In the genomic region with DNA sequence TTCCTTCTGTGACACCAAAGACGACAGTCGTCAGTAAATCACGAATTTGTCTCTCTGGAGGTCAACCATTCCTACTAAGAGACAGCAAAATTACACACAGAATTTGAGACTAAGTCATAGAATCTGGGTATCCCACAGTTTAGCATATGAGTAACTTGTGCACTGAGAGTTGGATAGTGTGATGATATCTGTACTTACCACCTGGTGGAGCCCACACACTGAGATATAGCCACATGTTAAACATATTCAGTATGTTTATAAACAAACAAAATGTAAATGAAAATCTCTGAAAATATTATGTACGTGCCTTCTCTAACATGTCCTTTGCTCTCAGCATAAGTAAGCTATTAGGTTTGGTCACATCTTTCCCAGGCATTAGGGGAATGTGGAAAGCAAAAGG, we compare ENCODE assay signal across 19 mouse cellular contexts. TPM values are rescaled to one million over a fixed set of nuclear protein-coding genes. Genes with fewer than 3 reads are reported as not detected.
DNase-seq lines count a peak whose midpoint lies in the region; ATAC-seq and TF ChIP-seq lines count a peak whose summit lies in the region.
"Had no signal": no experiment of that assay in that cellular context is flagged by ENCODE, and none has a peak within 500 bp of the region (broad histone marks: within the 10 kb centered on the region; RNA-seq: fewer than 3 reads in every experiment).

No protein-coding gene starts in this region.

- H3K36me3 ChIP-seq in hindbrain, embryonic 15.5 days, result no peaks in the 10 kb centered on the region
- no peaks in the 10 kb centered on the region for H3K36me3 ChIP-seq in hindbrain, embryonic 11.5 days (ENCODE audit: control insufficient read depth, insufficient read depth, low read length)
- H3K36me3 ChIP-seq in midbrain, embryonic 16.5 days (ENCODE audit: control insufficient read depth, insufficient read depth, low read length), result no peaks in the 10 kb centered on the region
- H3K36me3 ChIP-seq in midbrain, embryonic 13.5 days, result no peaks in the 10 kb centered on the region
- no peaks in the 10 kb centered on the region for H3K36me3 ChIP-seq in midbrain, postnatal 0 days (ENCODE audit: insufficient read depth, low read length)
- no peaks in the 10 kb centered on the region for H3K36me3 ChIP-seq in kidney, embryonic 14.5 days (ENCODE audit: control insufficient read depth, insufficient read depth, low read length)
- H3K36me3 ChIP-seq: limb, embryonic 12.5 days; liver, embryonic 15.5 days had no signal

- WGBS in hindbrain, embryonic 15.5 days, result 81% methylated on average over 4 of the region's 4 CpGs
- 86% methylated on average over 4 of the region's 4 CpGs for WGBS in hindbrain, embryonic 11.5 days
- 85% methylated on average over 4 of the region's 4 CpGs for WGBS in midbrain, embryonic 16.5 days
- WGBS in midbrain, embryonic 13.5 days, result 86% methylated on average over 4 of the region's 4 CpGs
- 80% methylated on average over 4 of the region's 4 CpGs for WGBS in midbrain, postnatal 0 days
- 57% methylated on average over 4 of the region's 4 CpGs for WGBS in kidney, embryonic 14.5 days

- ATAC-seq in cerebellum, adult (ENCODE audit: insufficient number of reproducible peaks, low FRiP score, low TSS enrichment), result peak; percentile 61; the same call in 1 of the 2 replicates
- ATAC-seq in hindbrain, embryonic 15.5 days (ENCODE audit: low FRiP score, low read depth), result peak; percentile 73
- no peak for ATAC-seq in hindbrain, embryonic 11.5 days (ENCODE audit: low FRiP score)
- peak; percentile 64 for ATAC-seq in midbrain, embryonic 16.5 days
- no peak for ATAC-seq in midbrain, embryonic 13.5 days
- no peak for ATAC-seq in midbrain, postnatal 0 days (ENCODE audit: low FRiP score)
- ATAC-seq in kidney, embryonic 14.5 days (ENCODE audit: low FRiP score, low TSS enrichment), result no peak

- no peak overlapping the region for H3K9ac ChIP-seq in hindbrain, embryonic 15.5 days
- no peak overlapping the region for H3K9ac ChIP-seq in hindbrain, embryonic 11.5 days (ENCODE audit: low read depth, low read length)
- no peak overlapping the region for H3K9ac ChIP-seq in midbrain, embryonic 16.5 days (ENCODE audit: low read depth, low read length)
- no peak overlapping the region for H3K9ac ChIP-seq in midbrain, embryonic 13.5 days (replicated peaks)
- H3K9ac ChIP-seq in midbrain, postnatal 0 days (replicated peaks; ENCODE audit: low read length, poor library complexity, severe bottlenecking), result no peak overlapping the region
- no peak overlapping the region for H3K9ac ChIP-seq in kidney, embryonic 14.5 days (ENCODE audit: low read depth, low read length)
- H3K9ac ChIP-seq: limb, embryonic 12.5 days; liver, embryonic 15.5 days had no signal

- no peaks in the 10 kb centered on the region for H3K27me3 ChIP-seq in hindbrain, embryonic 15.5 days
- H3K27me3 ChIP-seq in hindbrain, embryonic 11.5 days (ENCODE audit: control insufficient read depth, insufficient read depth, low read length), result no peaks in the 10 kb centered on the region
- H3K27me3 ChIP-seq in midbrain, embryonic 16.5 days (ENCODE audit: control insufficient read depth, insufficient read depth, low read depth, low read length), result no peaks in the 10 kb centered on the region
- H3K27me3 ChIP-seq in midbrain, embryonic 13.5 days, result no peaks in the 10 kb centered on the region
- no peaks in the 10 kb centered on the region for H3K27me3 ChIP-seq in midbrain, postnatal 0 days (ENCODE audit: insufficient read depth, low read length)
- no peaks in the 10 kb centered on the region for H3K27me3 ChIP-seq in kidney, embryonic 14.5 days (ENCODE audit: control insufficient read depth, insufficient read depth, low read length)
- H3K27me3 ChIP-seq: limb, embryonic 12.5 days; liver, embryonic 15.5 days had no signal

- no peaks in the 10 kb centered on the region for H3K9me3 ChIP-seq in hindbrain, embryonic 15.5 days
- no peaks in the 10 kb centered on the region for H3K9me3 ChIP-seq in hindbrain, embryonic 11.5 days (ENCODE audit: control insufficient read depth, low read length)
- H3K9me3 ChIP-seq in midbrain, embryonic 16.5 days (replicated peaks; ENCODE audit: control insufficient read depth, low read length, poor library complexity, severe bottlenecking), result no peaks in the 10 kb centered on the region
- no peaks in the 10 kb centered on the region for H3K9me3 ChIP-seq in midbrain, embryonic 13.5 days
- H3K9me3 ChIP-seq in midbrain, postnatal 0 days (ENCODE audit: low read length), result no peaks in the 10 kb centered on the region
- no peaks in the 10 kb centered on the region for H3K9me3 ChIP-seq in kidney, embryonic 14.5 days (ENCODE audit: control insufficient read depth, low read length)
- H3K9me3 ChIP-seq: limb, embryonic 12.5 days; liver, embryonic 15.5 days had no signal

- H3K4me3 ChIP-seq in hindbrain, embryonic 15.5 days, result no peak overlapping the region
- H3K4me3 ChIP-seq in hindbrain, embryonic 11.5 days (ENCODE audit: low read depth, low read length), result no peak overlapping the region
- H3K4me3 ChIP-seq in midbrain, embryonic 16.5 days (ENCODE audit: low read depth, low read length), result no peak overlapping the region
- H3K4me3 ChIP-seq in midbrain, embryonic 13.5 days (replicated peaks), result no peak overlapping the region
- H3K4me3 ChIP-seq in midbrain, postnatal 0 days (ENCODE audit: low read depth, low read length), result no peak overlapping the region
- H3K4me3 ChIP-seq in kidney, embryonic 14.5 days (ENCODE audit: low read length), result no peak overlapping the region
- H3K4me3 ChIP-seq: limb, embryonic 12.5 days; liver, embryonic 15.5 days had no signal

- no peak for DNase-seq in cerebellum, adult 11 months
- DNase-seq in hindbrain, embryonic 11.5 days (ENCODE audit: low spot score), result no peak
- peak; percentile 66 for DNase-seq in midbrain, postnatal 0 days (ENCODE audit: low spot score)
- DNase-seq: adrenal gland, postnatal 25 days; kidney, postnatal 25 days; lung, postnatal 4 days had no signal

- no peak overlapping the region for H3K27ac ChIP-seq in hindbrain, embryonic 15.5 days (replicated peaks)
- H3K27ac ChIP-seq in hindbrain, embryonic 11.5 days (ENCODE audit: low read depth, low read length), result no peak overlapping the region
- no peak overlapping the region for H3K27ac ChIP-seq in midbrain, embryonic 16.5 days (ENCODE audit: low read length)
- no peak overlapping the region for H3K27ac ChIP-seq in midbrain, embryonic 13.5 days
- no peak overlapping the region for H3K27ac ChIP-seq in midbrain, postnatal 0 days (ENCODE audit: low read depth, low read length)
- no peak overlapping the region for H3K27ac ChIP-seq in kidney, embryonic 14.5 days (ENCODE audit: low read depth, low read length)
- H3K27ac ChIP-seq: limb, embryonic 12.5 days; liver, embryonic 15.5 days had no signal

- H3K4me1 ChIP-seq in hindbrain, embryonic 15.5 days (replicated peaks), result no peaks in the 10 kb centered on the region
- H3K4me1 ChIP-seq in hindbrain, embryonic 11.5 days (replicated peaks; ENCODE audit: control insufficient read depth, insufficient read depth, low read length), result no peaks in the 10 kb centered on the region
- no peaks in the 10 kb centered on the region for H3K4me1 ChIP-seq in midbrain, embryonic 16.5 days (ENCODE audit: control insufficient read depth, insufficient read depth, low read length)
- no peaks in the 10 kb centered on the region for H3K4me1 ChIP-seq in midbrain, embryonic 13.5 days (replicated peaks)
- H3K4me1 ChIP-seq in midbrain, postnatal 0 days (ENCODE audit: insufficient read depth, low read length), result no peaks in the 10 kb centered on the region
- H3K4me1 ChIP-seq in kidney, embryonic 14.5 days (ENCODE audit: control insufficient read depth, insufficient read depth, low read length), result no peaks in the 10 kb centered on the region
- H3K4me1 ChIP-seq: limb, embryonic 12.5 days; liver, embryonic 15.5 days had no signal

- TF ChIP-seq CTCF in midbrain, postnatal 0 days (IDR thresholded peaks at IDR 0.05), result peak; percentile 74

- no peak overlapping the region for H3K4me2 ChIP-seq in hindbrain, embryonic 15.5 days
- H3K4me2 ChIP-seq in hindbrain, embryonic 11.5 days (replicated peaks; ENCODE audit: low read depth, low read length), result no peak overlapping the region
- no peak overlapping the region for H3K4me2 ChIP-seq in midbrain, embryonic 16.5 days (ENCODE audit: low read length)
- no peak overlapping the region for H3K4me2 ChIP-seq in midbrain, embryonic 13.5 days (replicated peaks)
- H3K4me2 ChIP-seq in midbrain, postnatal 0 days (ENCODE audit: low read depth, low read length, poor library complexity, severe bottlenecking), result no peak overlapping the region
- no peak overlapping the region for H3K4me2 ChIP-seq in kidney, embryonic 14.5 days (replicated peaks; ENCODE audit: low read depth, low read length)
- H3K4me2 ChIP-seq: limb, embryonic 12.5 days; liver, embryonic 15.5 days had no signal

RNA-seq across cellular contexts. Expression of gene Ankrd7, which starts 47.1 kb away (rescaled TPM):
- 0.13 TPM in 1 of 2 replicates, not detected in the other for polyA plus RNA-seq in hindbrain, embryonic 15.5 days (2015; fragmentation: Nextera tagmentation; extraction: Ambion mirVana)
- polyA plus RNA-seq in hindbrain, embryonic 11.5 days (2014; fragmentation: Nextera tagmentation; extraction: Ambion mirVana), result 0.29 and 0.34 TPM in 2 replicates
- polyA plus RNA-seq in midbrain, embryonic 16.5 days (2015; fragmentation: Nextera tagmentation; extraction: Ambion mirVana), result not detected in 2 replicates
- polyA plus RNA-seq in midbrain, embryonic 13.5 days (2015; fragmentation: Nextera tagmentation; extraction: Ambion mirVana), result not detected in 2 replicates
- total RNA-seq in midbrain, postnatal 0 days (2014; rRNA removed), result not detected in 2 replicates
- polyA plus RNA-seq in midbrain, postnatal 0 days (2015; fragmentation: Nextera tagmentation; extraction: Ambion mirVana), result 0.14 TPM in 1 of 2 replicates, not detected in the other
- polyA plus RNA-seq in kidney, embryonic 14.5 days (2014; fragmentation: Nextera tagmentation; extraction: Ambion mirVana), result not detected in 2 replicates
- total RNA-seq: adrenal gland, postnatal 25 days; common myeloid progenitor, adult 5-6 weeks; layer of hippocampus, postnatal 25 days; monocyte, adult 5-6 weeks; neutrophil, adult 5-6 weeks had no signal
- polyA plus RNA-seq: gonadal fat pad, adult 2 months; liver, embryonic 15.5 days; urinary bladder, adult 2 months had no signal

Comparison
In these comparisons a context has a peak if more than half of its experiments do, and no peak if none do; other contexts are left out.
1. ATAC-seq: peak in cerebellum, adult (single experiment), hindbrain, embryonic 15.5 days (single experiment) and midbrain, embryonic 16.5 days (single experiment); none in hindbrain, embryonic 11.5 days (single experiment), midbrain, embryonic 13.5 days (single experiment), midbrain, postnatal 0 days (single experiment) and kidney, embryonic 14.5 days (single experiment).